Mouse (Mus musculus): ENCODE data around the gene Eif2a.
"Not testable (repeated sequence)": the region's sequence is repeated elsewhere in the genome, so short reads cannot be mapped to it uniquely, and the experiment has no call there.

Eif2a gene

DNA sequence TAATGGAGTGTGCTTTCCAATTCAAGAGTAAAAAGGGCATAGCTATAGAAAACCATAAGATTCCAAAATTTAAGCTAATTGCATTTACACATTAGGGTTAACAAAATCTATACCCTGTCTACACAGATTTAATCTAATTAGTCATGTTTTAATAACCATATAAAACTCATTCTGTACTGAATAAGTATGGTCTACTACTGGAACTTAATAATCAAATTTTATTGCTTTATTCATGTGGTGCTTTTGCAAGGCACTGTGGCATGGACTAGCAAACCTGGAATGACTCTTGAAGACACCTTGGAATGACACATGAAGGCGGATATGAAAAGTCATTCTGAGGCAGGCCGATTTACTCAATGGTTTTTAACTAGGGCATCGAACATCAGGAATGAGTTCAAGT is 2.2 kb upstream of the Eif2a start:
- no peak for DNase-seq

- no peak for DNase-seq
Observed at GRCm38 (mm10) chr3:58524246-58524645, 1.4 kb upstream of the Eif2a start.

DNA sequence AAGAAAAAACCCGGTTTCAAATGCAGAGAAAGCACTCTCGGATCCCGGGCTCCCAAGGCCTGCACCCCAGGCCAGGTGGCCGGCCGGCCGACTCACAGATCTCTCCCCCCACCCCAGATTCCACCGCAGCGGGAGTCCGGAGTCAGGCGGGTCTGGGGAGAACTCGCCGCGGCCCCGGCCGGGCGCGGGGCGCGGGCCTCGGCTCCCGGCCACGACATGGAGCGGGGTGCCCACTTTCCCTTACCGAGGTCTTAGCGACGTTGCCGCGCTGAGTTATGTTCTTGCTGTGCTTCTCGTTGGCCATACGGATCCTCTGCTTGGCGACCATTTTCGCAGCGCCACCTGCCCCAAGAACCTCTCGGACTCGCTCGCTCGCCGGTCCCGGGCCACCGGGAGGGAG is 455 bp upstream of the Eif2a start:
- DNase-seq = no peak

GRCm38 (mm10) chr3:58526408-58526737 is 752 bp downstream of the Eif2a start:
- DNase-seq = no peak

DNA sequence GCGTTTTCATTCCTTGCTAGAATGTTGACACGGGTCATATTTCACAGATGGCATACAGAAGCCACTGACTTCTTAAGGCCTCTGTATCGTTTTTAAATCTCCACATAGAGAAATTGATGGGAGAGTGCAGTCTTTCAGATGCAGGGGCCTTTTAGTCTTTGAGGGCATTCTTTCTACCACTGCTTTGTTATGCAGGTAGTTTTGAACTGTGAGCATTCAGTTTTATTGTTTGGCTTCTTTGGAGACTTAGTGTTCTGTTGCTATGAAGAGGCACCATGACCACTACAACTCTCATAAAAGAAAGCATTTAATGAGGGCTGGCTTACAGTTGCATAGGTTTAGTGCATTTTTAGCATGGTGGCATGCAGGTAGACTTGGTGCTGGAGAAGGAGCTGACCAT is 11.0 kb downstream of the Eif2a start:
- no peak for DNase-seq

GRCm38 (mm10) chr3:58552001-58552811 is 26.6 kb downstream of the Eif2a start:
- DNase-seq = no peak

DNA sequence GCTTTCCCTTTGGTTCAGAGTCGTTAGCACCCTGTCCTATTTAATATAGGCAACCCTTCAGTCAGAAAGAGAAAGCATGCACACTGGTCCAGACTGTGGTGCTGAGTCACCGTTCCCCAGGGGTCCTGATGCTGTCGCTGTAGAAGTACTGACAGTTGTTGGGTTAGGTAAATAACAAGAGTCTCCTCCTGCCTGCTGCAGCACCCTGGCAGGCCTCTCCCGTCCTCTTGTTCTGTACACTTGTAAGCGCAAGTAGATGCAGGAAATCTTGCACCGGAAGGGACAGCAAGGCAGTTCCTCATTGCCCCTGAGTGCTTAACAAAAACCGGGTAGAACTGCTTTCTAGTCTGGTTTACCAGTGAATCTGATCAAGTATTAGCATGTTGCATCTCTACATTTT is 31.0 kb downstream of the Eif2a start:
- no peak for DNase-seq

DNA sequence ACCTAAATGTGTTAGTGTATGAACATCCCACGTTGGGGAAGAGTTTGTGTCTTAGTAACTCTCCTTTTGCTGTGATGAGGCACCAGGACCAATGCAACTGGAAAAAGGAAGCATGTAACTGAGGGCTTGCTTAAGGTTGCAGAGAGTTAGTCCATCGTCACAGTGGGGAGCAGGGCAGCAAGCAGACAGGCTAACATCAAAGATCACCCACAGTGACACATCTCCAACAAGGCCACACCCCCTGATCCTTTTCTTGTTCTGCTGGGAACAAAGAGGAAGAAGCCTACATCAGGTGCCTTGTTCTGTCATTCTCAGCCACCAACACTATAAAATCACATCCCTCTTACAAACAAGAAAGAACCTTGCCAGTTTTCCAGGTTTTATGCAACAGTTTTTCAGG is 34.3 kb downstream of the Eif2a start:
- no peak for DNase-seq

DNA sequence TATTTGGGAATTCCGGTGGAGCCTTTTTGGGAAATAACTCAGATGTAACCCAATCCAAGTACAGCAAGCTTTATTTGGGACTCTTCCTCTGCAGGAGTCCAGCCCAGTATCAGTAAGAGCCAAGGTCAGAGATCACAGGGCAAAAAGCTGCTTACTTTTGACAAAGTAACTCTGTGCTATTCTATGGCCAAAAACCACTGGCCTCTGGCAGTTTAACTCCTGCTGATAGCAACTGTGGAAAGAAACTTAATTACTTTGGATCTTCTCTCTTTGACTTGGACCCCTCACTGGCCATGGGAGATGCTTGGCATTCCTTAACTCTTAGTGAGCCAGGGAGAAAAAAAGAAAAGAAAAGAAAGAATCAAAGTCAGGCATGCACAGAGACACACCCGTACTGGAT is 35.8 kb downstream of the Eif2a start:
- no peak for DNase-seq

DNA sequence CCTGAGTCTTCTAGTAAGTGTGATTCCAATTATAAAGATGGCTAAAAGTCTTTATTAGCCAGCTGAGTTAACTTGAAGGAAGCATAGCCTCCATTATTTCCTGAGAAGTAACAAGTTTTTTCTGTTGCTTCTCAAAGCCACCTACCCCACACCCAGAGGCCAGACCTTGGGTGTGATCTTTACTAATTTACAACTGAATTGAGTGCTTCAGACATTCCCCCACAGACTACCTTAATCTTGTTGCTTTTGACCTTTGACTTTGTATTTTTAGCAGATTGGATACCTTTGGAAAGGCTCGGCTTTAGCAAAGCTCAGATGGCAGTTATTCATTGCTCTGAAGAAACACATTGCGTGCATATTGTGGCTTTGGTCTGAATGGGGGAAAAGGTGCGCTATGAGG is 45.2 kb downstream of the Eif2a start:
- no peak for DNase-seq

- peak; percentile 98 for DNase-seq
Observed at GRCm38 (mm10) chr3:58576137-58577066, 50.8 kb downstream of the Eif2a start, which contains the start of gene Selenot. Gene Selenot (plus strand): TSS chr3:58576636.

GRCm38 (mm10) chr3:58577067-58577503 is 51.5 kb downstream of the Eif2a start:
- peak; percentile 58 for DNase-seq

DNA sequence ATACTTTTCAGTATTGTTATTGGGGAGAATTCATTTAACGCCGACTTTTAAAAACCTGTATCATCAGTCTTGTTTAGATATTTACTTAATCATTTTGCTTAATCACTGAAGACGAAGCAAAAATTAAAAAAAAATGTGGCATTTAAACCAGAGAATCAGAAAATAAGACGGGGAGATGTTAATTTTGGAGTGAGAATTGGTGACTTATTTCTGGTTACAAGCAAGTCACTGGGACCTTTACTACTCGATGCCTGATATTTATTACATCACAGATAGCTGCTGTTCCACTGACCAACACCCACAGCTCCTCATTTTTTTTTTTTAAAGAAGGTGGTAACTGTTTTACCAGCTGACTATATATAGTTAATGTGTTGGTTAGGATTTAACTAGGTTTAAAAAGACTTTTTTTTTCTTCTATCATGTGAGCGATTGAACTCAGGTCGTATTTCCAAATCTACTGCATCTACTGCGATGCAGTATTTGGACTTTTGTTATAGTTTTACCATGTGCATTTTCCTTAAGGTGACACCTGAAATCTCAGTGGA is 52.0 kb downstream of the Eif2a start:
- no peak for DNase-seq

- no peak for DNase-seq
Observed at GRCm38 (mm10) chr3:58581530-58581929, 55.9 kb downstream of the Eif2a start.

- no peak for DNase-seq
Observed at GRCm38 (mm10) chr3:58582297-58582696, 56.7 kb downstream of the Eif2a start.

DNA sequence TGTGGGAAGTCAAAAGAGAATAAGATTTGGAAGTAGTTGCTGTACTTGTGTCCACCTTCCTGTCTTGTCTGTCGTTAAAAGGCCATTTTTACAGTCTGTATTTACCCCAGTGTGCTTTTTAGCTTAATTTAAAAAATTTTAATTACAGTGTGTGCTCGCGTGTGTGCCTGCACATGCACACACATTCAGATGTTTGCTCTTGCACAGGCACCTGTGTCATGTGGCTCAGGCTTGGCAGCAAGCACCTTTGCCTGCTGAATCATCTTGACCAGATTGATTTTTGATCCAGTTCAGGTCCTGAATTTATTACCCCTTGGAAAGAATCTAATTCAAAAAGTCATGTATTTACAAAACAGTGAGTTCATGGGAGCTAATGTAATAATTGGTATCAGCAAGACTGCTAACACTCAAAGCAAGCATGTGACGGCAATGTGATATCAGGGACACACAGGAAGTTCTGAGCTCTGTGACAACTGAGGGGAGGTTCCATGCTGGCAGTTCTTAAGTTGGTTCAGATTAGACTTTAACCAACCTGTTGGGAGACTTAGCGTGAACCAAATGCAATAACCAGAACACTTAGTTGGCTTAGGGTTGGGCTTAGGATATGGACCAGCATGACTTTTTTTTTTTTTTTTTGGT is 57.3 kb downstream of the Eif2a start:
- no peak for DNase-seq

- DNase-seq = not testable (repeated sequence)
Observed at GRCm38 (mm10) chr3:58590544-58590943, 64.9 kb downstream of the Eif2a start.

GRCm38 (mm10) chr3:58592666-58593065 is 67.0 kb downstream of the Eif2a start:
- not testable (repeated sequence) for DNase-seq

DNA sequence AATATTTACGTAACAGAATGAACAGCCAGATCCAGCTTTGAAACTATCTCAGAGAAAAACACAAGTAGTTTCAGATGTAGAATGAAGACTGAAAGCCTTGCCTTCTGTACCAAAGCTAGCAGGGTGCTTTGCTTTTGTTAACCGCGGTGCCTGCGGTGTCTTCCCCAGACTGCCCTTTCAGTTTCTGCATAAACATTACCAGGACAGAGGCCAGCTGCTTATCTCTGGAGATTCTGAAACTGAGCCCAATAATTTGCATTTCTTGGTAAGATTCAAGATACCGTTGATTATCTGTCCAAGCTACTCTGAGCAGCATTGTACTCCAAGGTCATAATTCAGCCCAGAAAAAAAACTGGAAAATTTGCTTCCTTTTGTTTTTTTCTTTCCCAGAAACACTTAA is 68.0 kb downstream of the Eif2a start:
- DNase-seq = no peak

Data from right cerebral cortex, postnatal 4 days (tissue).